In the genomic region with DNA sequence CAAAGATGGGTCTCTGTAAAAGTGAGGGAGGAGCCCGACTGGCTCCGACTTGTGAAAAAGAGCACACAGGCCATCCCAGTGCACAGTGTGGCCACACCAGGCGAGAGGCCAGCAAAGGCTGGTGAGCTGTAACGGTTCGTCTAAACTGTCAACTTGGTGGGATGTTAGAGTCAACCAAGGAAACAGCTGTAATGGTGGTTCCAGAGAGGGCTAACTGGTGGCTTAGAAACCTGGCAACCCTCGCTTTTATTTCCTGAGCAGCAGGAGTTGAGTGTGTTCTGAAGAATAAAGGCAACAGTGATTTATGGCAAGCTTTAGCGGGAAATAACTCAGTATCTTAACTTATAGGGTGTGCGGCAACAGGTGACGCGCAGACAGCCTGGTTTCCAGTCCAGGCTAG, we compare ENCODE assay signal across 19 mouse cellular contexts. TPM values are rescaled to one million over a fixed set of nuclear protein-coding genes. Genes with fewer than 3 reads are reported as not detected.
DNase-seq lines count a peak whose midpoint lies in the region; ATAC-seq and TF ChIP-seq lines count a peak whose summit lies in the region.
"Had no signal": no experiment of that assay in that cellular context is flagged by ENCODE, and none has a peak within 500 bp of the region (broad histone marks: within the 10 kb centered on the region; RNA-seq: fewer than 3 reads in every experiment).

No protein-coding gene starts in this region.

- intact Hi-C loops in heart, postnatal 25 days (cut with DNase I) = no loop called here

- TF ChIP-seq EP300 in lung, postnatal 0 days (IDR thresholded peaks at IDR 0.05) = no peak

- peaks cover 52% of the 10 kb centered on the region for H3K36me3 ChIP-seq in lung, embryonic 15.5 days
- H3K36me3 ChIP-seq in lung, postnatal 0 days (ENCODE audit: insufficient read depth, low read length) = no peaks in the 10 kb centered on the region

- TF ChIP-seq CTCF in lung, postnatal 0 days (IDR thresholded peaks at IDR 0.05) = no peak

- no peak for ATAC-seq in lung, embryonic 15.5 days (ENCODE audit: borderline replicate concordance, extremely low read depth, low FRiP score, low TSS enrichment)
- no peak for ATAC-seq in lung, postnatal 0 days
- ATAC-seq in hematopoietic stem cell, adult 5-6 weeks (replicated peaks in 1 of 2; ENCODE audit: insufficient read depth in 1 of 2, low FRiP score in 2 of 2, low TSS enrichment in 1 of 2, low read depth in 1 of 2, poor library complexity in 2 of 2, severe bottlenecking in 2 of 2) = peak; percentile 62 to 65
- ATAC-seq: Patski had no signal

- peak overlapping the region; percentile 10; the same call in 1 of the 2 replicates for H3K27ac ChIP-seq in lung, embryonic 15.5 days
- H3K27ac ChIP-seq in lung, postnatal 0 days (ENCODE audit: low read length) = peak overlapping the region; percentile 38; the same call in 1 of the 2 replicates

- WGBS in lung, embryonic 15.5 days = 79% methylated on average over 10 of the region's 10 CpGs
- 83% methylated on average over 10 of the region's 10 CpGs for WGBS in lung, postnatal 0 days

- H3K4me2 ChIP-seq in lung, embryonic 15.5 days = no peak overlapping the region
- H3K4me2 ChIP-seq in lung, postnatal 0 days (replicated peaks; ENCODE audit: low read depth, low read length) = no peak overlapping the region

- H3K4me3 ChIP-seq in lung, embryonic 15.5 days = no peak overlapping the region
- H3K4me3 ChIP-seq in lung, postnatal 0 days (ENCODE audit: low read depth, low read length) = no peak overlapping the region

- H3K4me1 ChIP-seq in lung, embryonic 15.5 days = peaks cover 17% of the 10 kb centered on the region
- H3K4me1 ChIP-seq in lung, postnatal 0 days (ENCODE audit: insufficient read depth, low read depth, low read length) = no peaks in the 10 kb centered on the region

- DNase-seq in lung, postnatal 4 days = no peak
- no peak for DNase-seq in lung, postnatal 0 days (ENCODE audit: low spot score)
- DNase-seq in lung, postnatal 36 days = no peak
- no peak for DNase-seq in heart, postnatal 25 days (ENCODE audit: low spot score)
- DNase-seq: adrenal gland, adult 2 months; adrenal gland, adult 8-10 months; adrenal gland, postnatal 10 days; adrenal gland, postnatal 14 days; adrenal gland, postnatal 25 days; adrenal gland, postnatal 36 days; B cell, adult 2 months; cerebellum, adult 11 months; cerebellum, adult 11-12 months; cerebellum, adult 18-20 months had no signal

- H3K27me3 ChIP-seq in lung, embryonic 15.5 days = no peaks in the 10 kb centered on the region
- H3K27me3 ChIP-seq in lung, postnatal 0 days (replicated peaks; ENCODE audit: insufficient read depth, low read length) = no peaks in the 10 kb centered on the region
- H3K27me3 ChIP-seq: CH12.LX, Patski had no signal

- no peaks in the 10 kb centered on the region for H3K9me3 ChIP-seq in lung, embryonic 15.5 days
- no peaks in the 10 kb centered on the region for H3K9me3 ChIP-seq in lung, postnatal 0 days (ENCODE audit: low read length)
- H3K9me3 ChIP-seq: G1E had no signal

- H3K9ac ChIP-seq in lung, embryonic 15.5 days = no peak overlapping the region
- no peak overlapping the region for H3K9ac ChIP-seq in lung, postnatal 0 days (replicated peaks; ENCODE audit: low read depth)

RNA-seq across cellular contexts. Expression of a gene that starts 19.0 kb away (rescaled TPM):
- 29.9 and 30.1 TPM in 2 replicates for polyA plus RNA-seq in lung, embryonic 15.5 days (2015; fragmentation: Nextera tagmentation; extraction: Ambion mirVana)
- 25.2 and 26.0 TPM in 2 replicates for polyA plus RNA-seq in lung, postnatal 0 days (2015; fragmentation: Nextera tagmentation; extraction: Ambion mirVana)
- 2.9 and 5.9 TPM in 2 replicates for total RNA-seq in hematopoietic stem cell, adult 5-6 weeks (2017)
- total RNA-seq in heart, postnatal 25 days (2021) = 10 to 100 TPM; 71.7 to 83.3 TPM

RNA-seq across cellular contexts. Expression of a gene that starts 39.6 kb away (rescaled TPM):
- 47.0 and 49.7 TPM in 2 replicates for polyA plus RNA-seq in lung, embryonic 15.5 days (2015; fragmentation: Nextera tagmentation; extraction: Ambion mirVana)
- 24.0 and 30.7 TPM in 2 replicates for polyA plus RNA-seq in lung, postnatal 0 days (2015; fragmentation: Nextera tagmentation; extraction: Ambion mirVana)
- 37.2 and 45.4 TPM in 2 replicates for total RNA-seq in hematopoietic stem cell, adult 5-6 weeks (2017)
- 10 to 100 TPM; 14.9 to 17.6 TPM for total RNA-seq in heart, postnatal 25 days (2021)

RNA-seq across cellular contexts. Expression of a gene that starts 39.7 kb away (rescaled TPM):
- 21.8 and 23.8 TPM in 2 replicates for polyA plus RNA-seq in lung, embryonic 15.5 days (2015; fragmentation: Nextera tagmentation; extraction: Ambion mirVana)
- polyA plus RNA-seq in lung, postnatal 0 days (2015; fragmentation: Nextera tagmentation; extraction: Ambion mirVana) = 14.6 and 15.0 TPM in 2 replicates
- total RNA-seq in hematopoietic stem cell, adult 5-6 weeks (2017) = 2.1 and 7.9 TPM in 2 replicates
- 1 to 10 TPM; 4.4 to 5.0 TPM for total RNA-seq in heart, postnatal 25 days (2021)

Comparison
In these comparisons a context has a peak if more than half of its experiments do, and no peak if none do; other contexts are left out.
1. ATAC-seq: peak in hematopoietic stem cell, adult 5-6 weeks (2 of 2); none in lung, embryonic 15.5 days (single experiment) and lung, postnatal 0 days (single experiment).
2. RNA of a gene that starts 19.0 kb away (total RNA-seq): 71.7 to 83.3 TPM in heart, postnatal 25 days; 2.9 to 5.9 TPM in hematopoietic stem cell, adult 5-6 weeks; every median in the first group is over 10 times any median in the second.